Mouse (Mus musculus) limb, embryonic 10.5 days (tissue): ENCODE data around the gene Naip5. TPM values are rescaled to one million over a fixed set of nuclear protein-coding genes. Genes with fewer than 3 reads are reported as not detected.
"Not testable (repeated sequence)": the region's sequence is repeated elsewhere in the genome, so short reads cannot be mapped to it uniquely, and the experiment has no call there.

ENCODE experiments used
- DNase-seq: peaks from one replicate; pipeline ENCODE4 v3.0.0-alpha.2; 2017; ENCODE audit warnings: low spot score
- H3K27ac ChIP-seq: fragments of 300-500 bp; sonication (generic); 2 replicates; pipeline ENCODE4 v1.5.1; 2016; ENCODE audit warnings: mild to moderate bottlenecking
- H3K27me3 ChIP-seq: fragments of 300-500 bp; sonication (generic); 2 replicates; pipeline ENCODE4 v1.6.1; 2016; ENCODE audit warnings: low read depth, mild to moderate bottlenecking; ENCODE audit not compliant: poor library complexity, severe bottlenecking
- H3K36me3 ChIP-seq: fragments of 300-500 bp; sonication (generic); 2 replicates; pipeline ENCODE4 v1.6.1; 2016; ENCODE audit warnings: mild to moderate bottlenecking, moderate library complexity
- H3K4me1 ChIP-seq: fragments of 300-500 bp; sonication (generic); 2 replicates; pipeline ENCODE4 v1.6.1; 2016
- H3K4me3 ChIP-seq: fragments of 300-500 bp; sonication (generic); 2 replicates; pipeline ENCODE4 v1.5.1; 2016; ENCODE audit warnings: mild to moderate bottlenecking, moderate library complexity
- H3K9me3 ChIP-seq: fragments of 300-500 bp; sonication (generic); replicated peaks from 2 replicates; pipeline ENCODE4 v1.6.1; 2016; ENCODE audit warnings: mild to moderate bottlenecking
- WGBS: fragments of 180-500 bp; shearing (Covaris S2); methylation state at CpG from one replicate; pipeline ENCODE4 v1.1.7; 2016; 5-methylcytosine and 5-hydroxymethylcytosine counted together
- polyA plus RNA-seq: library from polyadenylated mRNA; unstranded; fragments of >200 nt; fragmentation: Nextera tagmentation; extraction: Ambion mirVana; gene quantifications from 2 replicates; pipeline ENCODE4 v1.2.1, GENCODE M21; 2016

The Naip5 gene
- polyA plus RNA-seq, 1 experiment from 2014 or later: 0.03 TPM

- Histone ChIP-seq H3K4me3 (no peak overlapping the region), H3K27ac (no peak overlapping the region), H3K36me3 (no peaks in the 10 kb centered on the region), H3K9me3 (no peaks in the 10 kb centered on the region), H3K4me1 (no peaks in the 10 kb centered on the region), H3K27me3 (no peaks in the 10 kb centered on the region)
- WGBS: 90% methylated on average over 3 of the region's 3 CpGs
- no peak for DNase-seq
Observed at GRCm38 (mm10) chr13:100195421-100195820, 50.7 kb downstream of the Naip5 start.

DNA sequence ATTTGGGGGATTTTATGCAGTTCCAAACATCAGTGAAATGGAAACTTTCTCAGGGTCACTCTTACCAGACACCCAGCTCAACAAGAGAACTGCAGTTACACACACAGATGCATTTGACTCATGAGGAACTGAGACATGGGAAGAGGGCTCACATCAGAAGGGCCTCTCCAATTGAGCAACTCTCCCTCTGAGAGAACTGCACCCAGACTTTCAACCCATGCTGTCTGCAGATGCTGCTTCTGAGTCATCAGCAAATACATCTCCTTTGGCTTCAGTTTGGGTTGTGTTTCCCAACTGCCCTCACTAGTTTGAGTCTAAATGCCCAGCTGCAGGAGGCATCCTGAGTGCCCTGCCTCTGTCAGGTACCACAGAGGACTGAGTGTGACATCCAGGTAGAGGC, 63.0 kb downstream of the Naip5 start:
- not testable (repeated sequence) for DNase-seq, H3K4me3 ChIP-seq, H3K36me3 ChIP-seq, H3K4me1 ChIP-seq, H3K9me3 ChIP-seq, H3K27ac ChIP-seq, H3K27me3 ChIP-seq

DNA sequence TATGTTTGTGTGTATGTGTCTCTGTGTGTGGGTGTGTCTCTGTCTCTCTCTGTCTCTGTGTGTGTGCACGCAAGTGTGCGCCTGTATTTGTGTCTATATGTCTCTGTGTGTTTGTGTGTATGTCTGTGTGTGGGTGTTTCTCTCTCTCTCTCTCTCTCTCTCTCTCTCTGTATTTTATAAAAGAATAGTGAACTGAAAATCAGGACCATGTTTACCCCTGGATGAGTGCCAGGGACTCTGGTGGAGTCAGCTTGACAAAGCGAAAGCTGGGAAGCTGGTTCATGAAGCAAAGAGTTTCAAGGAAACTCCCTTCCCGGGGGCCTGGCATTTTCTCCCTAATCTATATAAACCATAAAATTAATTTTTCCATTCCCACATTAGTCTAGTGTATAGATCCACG, 71.8 kb downstream of the Naip5 start:
- H3K9me3 ChIP-seq, H3K4me1 ChIP-seq, H3K36me3 ChIP-seq, H3K27ac ChIP-seq, H3K4me3 ChIP-seq, H3K27me3 ChIP-seq, DNase-seq: not testable (repeated sequence)
- 93% methylated on average over 4 of the region's 5 CpGs for WGBS

DNA sequence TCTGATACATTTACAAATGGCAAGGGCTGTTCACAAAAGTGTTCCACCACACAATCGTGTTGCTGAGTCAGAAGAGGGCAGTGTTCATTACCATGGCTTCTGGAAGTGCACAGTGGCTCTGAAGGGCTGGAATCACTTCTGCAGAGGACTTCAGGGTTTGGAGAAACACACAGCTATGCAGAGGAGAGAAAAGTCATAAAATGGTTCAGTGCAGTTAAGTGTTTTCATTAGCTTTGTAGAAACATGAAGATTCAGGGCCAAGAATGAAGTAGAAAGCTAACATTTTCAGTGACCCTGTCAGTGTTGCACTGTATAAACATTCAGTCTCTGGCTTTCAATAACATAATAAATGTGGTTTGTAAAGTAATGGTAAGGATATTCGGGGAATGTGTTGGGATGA, 79.7 kb downstream of the Naip5 start:
- WGBS: 84% methylated on average over 2 of the region's 2 CpGs
- H3K27me3 ChIP-seq, H3K9me3 ChIP-seq, H3K4me3 ChIP-seq, DNase-seq, H3K27ac ChIP-seq, H3K36me3 ChIP-seq, H3K4me1 ChIP-seq: not testable (repeated sequence)

GRCm38 (mm10) chr13:100162467-100162866, 83.7 kb downstream of the Naip5 start:
- H3K27me3 ChIP-seq, H3K4me3 ChIP-seq, H3K9me3 ChIP-seq, H3K36me3 ChIP-seq, H3K27ac ChIP-seq, H3K4me1 ChIP-seq, DNase-seq: not testable (repeated sequence)

Other genes with a start within 250 kb of the Naip5 start
- gene Mccc2, start 230.7 kb downstream of the Naip5 start, polyA plus RNA-seq: 46.0 and 48.3 TPM in 2 replicates
- gene Bdp1, start 142.3 kb downstream of the Naip5 start, polyA plus RNA-seq: 24.9 and 26.6 TPM in 2 replicates
- 144 and 175 TPM in 2 replicates for gene Serf1, start 138.3 kb downstream of the Naip5 start, polyA plus RNA-seq
- gene Smn1, start 121.5 kb downstream of the Naip5 start, polyA plus RNA-seq: 84.8 and 91.6 TPM in 2 replicates
- gene Naip2, start 44.2 kb downstream of the Naip5 start, polyA plus RNA-seq: 0.15 and 0.16 TPM in 2 replicates
- 0.04 and 0.08 TPM in 2 replicates for gene Naip6, start 71.4 kb upstream of the Naip5 start, polyA plus RNA-seq
- not detected in 2 replicates for gene Naip1, start 206.5 kb upstream of the Naip5 start, polyA plus RNA-seq
- gene Gtf2h2, start 246.3 kb upstream of the Naip5 start, polyA plus RNA-seq: 91.7 and 99.3 TPM in 2 replicates